Mouse (Mus musculus): ENCODE measurements at regions not wholly inside any gene's neighbourhood (a gene's known extent, or its start where the extent isn't known, plus 50 kb on each side); places are given as distances from the start of the nearest gene placed in this dataset.

- no peak overlapping the region for H3K4me2 ChIP-seq (ENCODE audit: low read depth)
- 68% methylated on average over 1 of the region's 1 CpGs for WGBS
- H3K9me3 ChIP-seq (ENCODE audit: low read length) = no peaks in the 10 kb centered on the region
- no peak overlapping the region for H3K4me3 ChIP-seq (ENCODE audit: low read depth, low read length)
- no peaks in the 10 kb centered on the region for H3K27me3 ChIP-seq (ENCODE audit: insufficient read depth, low read length)
- no peak for ATAC-seq
- no peak overlapping the region for H3K27ac ChIP-seq (ENCODE audit: low read depth, low read length)
- no peak for TF ChIP-seq CTCF (IDR thresholded peaks at IDR 0.05; ENCODE audit: low read depth)
- H3K36me3 ChIP-seq (ENCODE audit: insufficient read depth) = no peaks in the 10 kb centered on the region
- H3K9ac ChIP-seq = no peak overlapping the region
- no peak for DNase-seq
- no peaks in the 10 kb centered on the region for H3K4me1 ChIP-seq (ENCODE audit: insufficient read depth)
These were observed 665.0 kb downstream of the Trhde start for GRCm38 (mm10) chr10:114137095-114137494.
